Comparison of ENCODE assay signal across 17 mouse cellular contexts in the genomic region with DNA sequence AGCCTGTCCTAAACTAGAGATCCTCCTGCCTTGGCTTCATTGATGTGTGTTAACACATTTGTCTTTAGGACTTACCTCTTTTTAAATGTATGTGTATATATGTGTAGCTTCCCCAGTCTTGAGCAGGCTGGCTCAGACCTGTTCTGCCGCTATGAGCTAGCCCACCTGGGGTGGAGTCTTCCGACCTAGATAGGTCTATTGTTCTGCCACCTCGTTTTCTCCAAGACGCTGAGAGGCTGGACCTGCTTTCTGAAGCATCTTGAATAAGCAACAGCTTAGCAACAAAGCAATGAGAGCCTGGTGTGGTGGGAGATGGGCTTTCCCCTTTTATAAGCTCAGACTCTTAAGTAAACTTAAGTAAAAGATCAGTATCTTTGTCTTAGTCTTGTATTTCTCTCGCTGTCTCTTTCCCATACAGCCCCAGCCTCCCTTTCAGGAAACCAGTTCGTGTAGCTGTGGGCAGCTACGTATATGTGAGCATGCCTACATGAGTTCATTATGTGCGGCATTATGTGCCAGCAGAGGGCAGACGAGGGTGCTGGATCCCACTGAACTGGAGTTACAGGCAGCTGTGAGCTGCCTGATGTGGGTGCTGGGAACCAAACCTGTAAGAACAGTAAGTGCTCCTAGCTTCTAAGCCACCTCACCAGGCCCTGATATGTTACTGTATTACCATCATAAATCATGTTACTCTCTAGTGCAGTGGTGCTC.
DNase-seq lines count a peak whose midpoint lies in the region; ATAC-seq and TF ChIP-seq lines count a peak whose summit lies in the region.
"Had no signal": no experiment of that assay in that cellular context is flagged by ENCODE, and none has a peak within 500 bp of the region (broad histone marks: within the 10 kb centered on the region; RNA-seq: fewer than 3 reads in every experiment).

No protein-coding gene starts in this region.

- no peaks in the 10 kb centered on the region for H3K36me3 ChIP-seq in liver, embryonic 14.5 days (replicated peaks; ENCODE audit: control insufficient read depth, insufficient read depth, low read depth)
- H3K36me3 ChIP-seq in liver, embryonic 11.5 days (ENCODE audit: control insufficient read depth, insufficient read depth, low read length) = no peaks in the 10 kb centered on the region
- H3K36me3 ChIP-seq in MEL (ENCODE audit: control insufficient read depth in 1 of 2, insufficient read depth in 2 of 2, low read length in 2 of 2) = no peaks in the 10 kb centered on the region
- H3K36me3 ChIP-seq: forebrain, embryonic 10.5 days; G1E; heart, embryonic 15.5 days; hindbrain, embryonic 10.5 days; stomach, embryonic 15.5 days had no signal

- no peak for DNase-seq in liver, embryonic 14.5 days (ENCODE audit: low read depth in 3 of 3, low spot score in 3 of 3)
- DNase-seq in liver, embryonic 11.5 days (ENCODE audit: low spot score) = no peak
- DNase-seq in CD4-positive, CD25-positive, alpha-beta regulatory T cell, adult 2 months (ENCODE audit: low read depth, low spot score) = peak; percentile 83
- peak; percentile 58 for DNase-seq in MEL (ENCODE audit: low read depth, low spot score)
- DNase-seq in naive thymus-derived CD4-positive, alpha-beta T cell, adult 2 months (ENCODE audit: low read depth) = peak; percentile 62
- DNase-seq in B cell, adult 2 months = no peak
- no peak for DNase-seq in adrenal gland, adult 2 months
- no peak for DNase-seq in adrenal gland, postnatal 10 days
- DNase-seq: cerebellum, adult 2 months; kidney, adult 11 months; kidney, postnatal 25 days; liver had no signal

- TF ChIP-seq EP300 in liver, embryonic 14.5 days (IDR thresholded peaks at IDR 0.05; ENCODE audit: low read depth) = no peak
- TF ChIP-seq EP300 in MEL (IDR thresholded peaks at IDR 0.05; ENCODE audit: low read depth in 1 of 2, low read length in 2 of 2) = no peak

- no peaks in the 10 kb centered on the region; a peak in 1 of 4 replicates for H3K4me1 ChIP-seq in liver, embryonic 14.5 days (replicated peaks; ENCODE audit: control insufficient read depth in 2 of 2, insufficient read depth in 2 of 2, low read length in 1 of 2)
- no peaks in the 10 kb centered on the region; the same call in 1 of the 2 replicates for H3K4me1 ChIP-seq in liver, embryonic 11.5 days (replicated peaks; ENCODE audit: control insufficient read depth, insufficient read depth, low read length)
- H3K4me1 ChIP-seq in MEL (ENCODE audit: control insufficient read depth in 1 of 2, insufficient read depth in 2 of 2, low read length in 2 of 2) = 0 out of 4 replicates have a peak, but pooled peaks cover 0 to 5% of the 10 kb centered on the region in 2 experiments

- peak; percentile 30; the same call in 1 of the 2 replicates for TF ChIP-seq CTCF in liver, embryonic 14.5 days (IDR thresholded peaks at IDR 0.05; ENCODE audit: low read depth)
- peak; percentile 19 to 57 (median 56) for TF ChIP-seq CTCF in MEL (IDR thresholded peaks at IDR 0.05 in 2 of 3, conservative IDR thresholded peaks at IDR 0.05 in 1 of 3; ENCODE audit: control insufficient read depth in 1 of 3, insufficient read depth in 1 of 3, low read depth in 2 of 3, low read length in 3 of 3, poor library complexity in 1 of 3, severe bottlenecking in 1 of 3)

- no peaks in the 10 kb centered on the region; the same call in 1 of the 2 replicates for H3K27me3 ChIP-seq in liver, embryonic 14.5 days (ENCODE audit: control insufficient read depth, insufficient read depth, low read length)
- 0 out of 2 replicates have a peak, but pooled peaks cover 2% of the 10 kb centered on the region for H3K27me3 ChIP-seq in liver, embryonic 11.5 days (replicated peaks; ENCODE audit: control insufficient read depth, insufficient read depth, low read length)
- H3K27me3 ChIP-seq in MEL (ENCODE audit: control insufficient read depth in 1 of 2, insufficient read depth in 2 of 2, low read length in 2 of 2) = peaks cover 8 to 10% of the 10 kb centered on the region in 2 experiments
- H3K27me3 ChIP-seq: heart, embryonic 15.5 days; stomach, embryonic 15.5 days had no signal

- TF ChIP-seq RAD21 in MEL (IDR thresholded peaks at IDR 0.05; ENCODE audit: low read depth, low read length) = peak; percentile 27

- H3K4me2 ChIP-seq in liver, embryonic 14.5 days (ENCODE audit: low read depth) = no peak overlapping the region
- no peak overlapping the region for H3K4me2 ChIP-seq in liver, embryonic 11.5 days
- H3K4me2 ChIP-seq: heart, embryonic 15.5 days; stomach, embryonic 15.5 days had no signal

- WGBS in liver, embryonic 14.5 days (ENCODE audit: insufficient replicate concordance) = 43% methylated on average over 9 of the region's 9 CpGs
- 60% methylated on average over 9 of the region's 9 CpGs for WGBS in liver, embryonic 11.5 days

- H3K4me3 ChIP-seq in liver, embryonic 14.5 days (ENCODE audit: insufficient read depth in 1 of 2, low read depth in 2 of 2, low read length in 2 of 2) = no peak overlapping the region
- no peak overlapping the region for H3K4me3 ChIP-seq in liver, embryonic 11.5 days (ENCODE audit: low read depth, low read length)
- H3K4me3 ChIP-seq in MEL (ENCODE audit: control insufficient read depth in 1 of 2, insufficient read depth in 1 of 2, low read depth in 2 of 2, low read length in 2 of 2) = no peak overlapping the region
- H3K4me3 ChIP-seq: forebrain, embryonic 10.5 days; heart, embryonic 15.5 days; hindbrain, embryonic 10.5 days; stomach, embryonic 15.5 days had no signal

- ATAC-seq in liver, embryonic 14.5 days (ENCODE audit: insufficient read depth) = no peak
- no peak for ATAC-seq in liver, embryonic 11.5 days (replicated peaks; ENCODE audit: low FRiP score)

- no peaks in the 10 kb centered on the region for H3K9me3 ChIP-seq in liver, embryonic 14.5 days (ENCODE audit: control insufficient read depth, low read length)
- H3K9me3 ChIP-seq in liver, embryonic 11.5 days (ENCODE audit: control insufficient read depth, low read length) = no peaks in the 10 kb centered on the region
- no peaks in the 10 kb centered on the region for H3K9me3 ChIP-seq in MEL (replicated peaks; ENCODE audit: insufficient read depth, low read length)
- H3K9me3 ChIP-seq: forebrain, embryonic 10.5 days; G1E; heart, embryonic 15.5 days; hindbrain, embryonic 10.5 days; stomach, embryonic 15.5 days had no signal

- no peak overlapping the region for H3K9ac ChIP-seq in liver, embryonic 14.5 days (replicated peaks)
- H3K9ac ChIP-seq in liver, embryonic 11.5 days (ENCODE audit: low read depth, low read length) = no peak overlapping the region
- H3K9ac ChIP-seq in MEL (ENCODE audit: control insufficient read depth, low read depth, low read length, poor library complexity, severe bottlenecking) = no peak overlapping the region
- H3K9ac ChIP-seq: heart, embryonic 15.5 days; stomach, embryonic 15.5 days had no signal

- no peak for TF ChIP-seq POLR2A in MEL (IDR thresholded peaks at IDR 0.05; ENCODE audit: control insufficient read depth in 1 of 2, insufficient read depth in 1 of 2, low read depth in 1 of 2, low read length in 2 of 2, poor library complexity in 1 of 2)

- no peak overlapping the region for H3K27ac ChIP-seq in liver, embryonic 14.5 days
- H3K27ac ChIP-seq in liver, embryonic 11.5 days (ENCODE audit: low read depth, low read length) = no peak overlapping the region
- no peak overlapping the region for H3K27ac ChIP-seq in MEL (ENCODE audit: control insufficient read depth, low read depth, low read length)
- H3K27ac ChIP-seq: forebrain, embryonic 10.5 days; heart, embryonic 15.5 days; hindbrain, embryonic 10.5 days; stomach, embryonic 15.5 days had no signal

- no peaks in the 10 kb centered on the region for H3K79me2 ChIP-seq in MEL (ENCODE audit: control insufficient read depth, insufficient read depth, low read length, poor library complexity)

TF ChIP-seq in MEL, 35 proteins besides CTCF, POLR2A, EP300 and RAD21:
- no peak for TF ChIP-seq SIN3A (IDR thresholded peaks at IDR 0.05; ENCODE audit: low read length)
- no peak for TF ChIP-seq GABPA (IDR thresholded peaks at IDR 0.05; ENCODE audit: low read depth, low read length)
- no peak for TF ChIP-seq TCF12 (IDR thresholded peaks at IDR 0.05; ENCODE audit: low read depth, low read length)
- no peak for TF ChIP-seq MAX (IDR thresholded peaks at IDR 0.05; ENCODE audit: low read length)
- no peak for TF ChIP-seq CHD1 (IDR thresholded peaks at IDR 0.05; ENCODE audit: low read depth, low read length)
- TF ChIP-seq SMC3 (IDR thresholded peaks at IDR 0.05; ENCODE audit: low read depth, low read length) = peak; percentile 55

Comparison
In these comparisons a context has a peak if more than half of its experiments do, and no peak if none do; other contexts are left out.
1. DNase-seq: peak in CD4-positive, CD25-positive, alpha-beta regulatory T cell, adult 2 months (single experiment), MEL (single experiment) and naive thymus-derived CD4-positive, alpha-beta T cell, adult 2 months (single experiment); none in liver, embryonic 14.5 days (0 of 3), liver, embryonic 11.5 days (single experiment), B cell, adult 2 months (0 of 2), adrenal gland, adult 2 months (single experiment) and adrenal gland, postnatal 10 days (single experiment).